Mouse (Mus musculus) small intestine, adult 2 months (tissue): ENCODE measurements at regions not wholly inside any gene's neighbourhood (a gene's known extent, or its start where the extent isn't known, plus 50 kb on each side); places are given as distances from the start of the nearest gene placed in this dataset.

ENCODE experiments used
- CTCF ChIP-seq: fragments of 200-500 bp; IDR thresholded peaks from 2 replicates; pipeline ENCODE4 v1.5.1; 2012; ENCODE audit warnings: low read depth, mild to moderate bottlenecking, control low read depth, inconsistent platforms, low read length, moderate library complexity, mixed read lengths; ENCODE audit not compliant: insufficient replicate concordance, insufficient read length; ENCODE audit errors: extremely low read depth
- POLR2A ChIP-seq: fragments of 200-500 bp; IDR thresholded peaks from 2 replicates; pipeline ENCODE4 v1.6.1; 2012; ENCODE audit warnings: low read depth, mild to moderate bottlenecking, control low read depth, inconsistent platforms, low read length, moderate library complexity

GRCm38 (mm10) chr10:9310346-9310745 is 364.7 kb downstream of the Samd5 start:
- TF ChIP-seq POLR2A (no peak), CTCF (no peak)
